In the genomic region with DNA sequence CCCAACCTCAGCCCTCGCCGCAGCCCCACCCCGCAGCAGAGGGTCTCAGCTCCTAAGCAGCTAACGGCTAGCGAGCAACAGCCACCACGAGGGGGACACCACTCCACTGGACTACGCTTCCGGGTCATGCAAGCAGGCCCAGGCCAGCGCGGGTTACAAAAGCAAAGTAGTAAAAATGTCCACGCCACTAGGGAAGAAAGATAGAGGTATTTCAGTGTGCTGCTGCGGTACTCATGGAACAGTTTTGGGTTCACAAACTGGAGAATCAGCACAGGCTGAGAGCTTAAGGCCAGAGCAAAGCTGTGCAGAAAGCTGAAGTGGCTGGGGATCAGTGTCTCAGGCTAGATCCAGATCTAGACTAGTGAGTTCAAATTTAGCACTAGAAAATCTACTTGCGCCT, we compare ENCODE assay signal across 10 mouse cellular contexts. TPM values are rescaled to one million over a fixed set of nuclear protein-coding genes. Genes with fewer than 3 reads are reported as not detected.
DNase-seq lines count a peak whose midpoint lies in the region; ATAC-seq lines count a peak whose summit lies in the region.
"Had no signal": no experiment of that assay in that cellular context is flagged by ENCODE, and none has a peak within 500 bp of the region (broad histone marks: within the 10 kb centered on the region; RNA-seq: fewer than 3 reads in every experiment).

No protein-coding gene starts in this region.

- no peak for DNase-seq in heart, embryonic 10.5 days (ENCODE audit: low spot score)
- DNase-seq in heart, adult 9 months (ENCODE audit: low spot score in 2 of 2) = no peak
- peak; percentile 20 for DNase-seq in R1 (ENCODE audit: low read depth, low spot score)
- no peak for DNase-seq in hindbrain, embryonic 14.5 days (ENCODE audit: low spot score)
- DNase-seq in right cerebral cortex, postnatal 10 days (ENCODE audit: low spot score in 2 of 2) = no peak
- no peak for DNase-seq in urinary bladder, postnatal 14 days (ENCODE audit: low spot score)
- no peak for DNase-seq in left cerebral cortex, adult 18-20 months (ENCODE audit: low spot score in 2 of 2)
- DNase-seq: kidney, adult 8-10 months had no signal

- peak overlapping the region; percentile 71; the same call in 1 of the 2 replicates for H3K27ac ChIP-seq in heart, embryonic 10.5 days
- H3K27ac ChIP-seq in hindbrain, embryonic 14.5 days = no peak overlapping the region
- H3K27ac ChIP-seq in midbrain, embryonic 13.5 days = no peak overlapping the region

- 1% methylated on average over 13 of the region's 13 CpGs for WGBS in heart, embryonic 10.5 days
- 1% methylated on average over 13 of the region's 13 CpGs for WGBS in hindbrain, embryonic 14.5 days
- WGBS in midbrain, embryonic 13.5 days = under 1% methylated on average over 13 of the region's 13 CpGs

- no peak overlapping the region for H3K9ac ChIP-seq in hindbrain, embryonic 14.5 days
- H3K9ac ChIP-seq in midbrain, embryonic 13.5 days (replicated peaks) = peak overlapping the region; percentile 46; the same call in 1 of the 2 replicates

- peak overlapping the region; percentile 60 for H3K4me3 ChIP-seq in heart, embryonic 10.5 days
- peak overlapping the region; percentile 20 for H3K4me3 ChIP-seq in hindbrain, embryonic 14.5 days (replicated peaks; ENCODE audit: low read length)
- peak overlapping the region; percentile 37 for H3K4me3 ChIP-seq in midbrain, embryonic 13.5 days (replicated peaks)

- no peaks in the 10 kb centered on the region for H3K9me3 ChIP-seq in heart, embryonic 10.5 days
- no peaks in the 10 kb centered on the region for H3K9me3 ChIP-seq in hindbrain, embryonic 14.5 days (ENCODE audit: control insufficient read depth, low read length)
- H3K9me3 ChIP-seq in midbrain, embryonic 13.5 days = no peaks in the 10 kb centered on the region

- H3K36me3 ChIP-seq in heart, embryonic 10.5 days = no peaks in the 10 kb centered on the region
- H3K36me3 ChIP-seq in hindbrain, embryonic 14.5 days (replicated peaks; ENCODE audit: control insufficient read depth, insufficient read depth) = no peaks in the 10 kb centered on the region
- no peaks in the 10 kb centered on the region for H3K36me3 ChIP-seq in midbrain, embryonic 13.5 days

- peak overlapping the region; percentile 52 for H3K4me2 ChIP-seq in hindbrain, embryonic 14.5 days (replicated peaks)
- H3K4me2 ChIP-seq in midbrain, embryonic 13.5 days (replicated peaks) = peak overlapping the region; percentile 59

- H3K27me3 ChIP-seq in heart, embryonic 10.5 days (ENCODE audit: insufficient read depth, poor library complexity, severe bottlenecking) = peaks cover 100% of the 10 kb centered on the region
- H3K27me3 ChIP-seq in hindbrain, embryonic 14.5 days (ENCODE audit: control insufficient read depth, insufficient read depth, low read length) = peaks cover 98% of the 10 kb centered on the region
- peaks cover 98% of the 10 kb centered on the region for H3K27me3 ChIP-seq in midbrain, embryonic 13.5 days

- H3K4me1 ChIP-seq in heart, embryonic 10.5 days = peaks cover 44% of the 10 kb centered on the region
- no peaks in the 10 kb centered on the region; the same call in 1 of the 2 replicates for H3K4me1 ChIP-seq in hindbrain, embryonic 14.5 days (replicated peaks; ENCODE audit: control insufficient read depth, insufficient read depth, low read length)
- peaks cover 32% of the 10 kb centered on the region for H3K4me1 ChIP-seq in midbrain, embryonic 13.5 days (replicated peaks)

- no peak for ATAC-seq in hindbrain, embryonic 14.5 days (ENCODE audit: low FRiP score)
- peak; percentile 49; the same call in 1 of the 2 replicates for ATAC-seq in midbrain, embryonic 13.5 days

RNA-seq across cellular contexts. Expression of gene Vax1, which starts 3.0 kb away (rescaled TPM):
- not detected in 2 replicates for polyA plus RNA-seq in heart, embryonic 10.5 days (2016; fragmentation: Nextera tagmentation; extraction: Ambion mirVana)
- polyA plus RNA-seq in hindbrain, embryonic 14.5 days (2014; fragmentation: Nextera tagmentation; extraction: Ambion mirVana) = not detected in 2 replicates
- polyA plus RNA-seq in midbrain, embryonic 13.5 days (2015; fragmentation: Nextera tagmentation; extraction: Ambion mirVana) = 0.32 and 0.40 TPM in 2 replicates
- total RNA-seq in left cerebral cortex, adult 18-20 months (2021) = 1 to 10 TPM; 2.0 to 2.4 TPM
- polyA plus RNA-seq: C2C12 had no signal

RNA-seq across cellular contexts. Expression of gene Kcnk18, which starts 52.1 kb away (rescaled TPM):
- not detected in 2 replicates for polyA plus RNA-seq in heart, embryonic 10.5 days (2016; fragmentation: Nextera tagmentation; extraction: Ambion mirVana)
- polyA plus RNA-seq in hindbrain, embryonic 14.5 days (2014; fragmentation: Nextera tagmentation; extraction: Ambion mirVana) = not detected in 2 replicates
- not detected in 2 replicates for polyA plus RNA-seq in midbrain, embryonic 13.5 days (2015; fragmentation: Nextera tagmentation; extraction: Ambion mirVana)
- not detected for total RNA-seq in left cerebral cortex, adult 18-20 months (2021)
- polyA plus RNA-seq: C2C12 had no signal
